Mouse (Mus musculus): ENCODE measurements around the gene Actbl2. TPM values are rescaled to one million over a fixed set of nuclear protein-coding genes. Genes with fewer than 3 reads are reported as not detected.

The Actbl2 gene
- polyA plus RNA-seq, 1 experiment, result 0.03 TPM

- DNase-seq (ENCODE audit: low read depth), result no peak
Measured at GRCm38 (mm10) chr13:111269789-111270335, 15.0 kb downstream of the Actbl2 start.

GRCm38 (mm10) chr13:111271868-111272267 lies 17.1 kb downstream of the Actbl2 start:
- DNase-seq (ENCODE audit: low read depth), result no peak

- DNase-seq (ENCODE audit: low read depth), result no peak
Measured at GRCm38 (mm10) chr13:111286461-111287385, 31.9 kb downstream of the Actbl2 start.

- no peak for DNase-seq (ENCODE audit: low read depth)
Measured at GRCm38 (mm10) chr13:111291161-111291957, 36.5 kb downstream of the Actbl2 start.

- no peak for DNase-seq (ENCODE audit: low read depth)
Measured at GRCm38 (mm10) chr13:111291958-111292493, 37.2 kb downstream of the Actbl2 start.

- DNase-seq (ENCODE audit: low read depth), result no peak
Measured at GRCm38 (mm10) chr13:111293478-111293877, 38.7 kb downstream of the Actbl2 start.

GRCm38 (mm10) chr13:111294965-111295494 lies 40.2 kb downstream of the Actbl2 start:
- no peak for DNase-seq (ENCODE audit: low read depth)

- DNase-seq (ENCODE audit: low read depth), result no peak
Measured at GRCm38 (mm10) chr13:111296029-111296428, 41.2 kb downstream of the Actbl2 start.

GRCm38 (mm10) chr13:111297614-111298013 lies 42.8 kb downstream of the Actbl2 start:
- no peak for DNase-seq (ENCODE audit: low read depth)

- no peak for DNase-seq (ENCODE audit: low read depth)
Measured at GRCm38 (mm10) chr13:111299145-111299713, 44.4 kb downstream of the Actbl2 start.

GRCm38 (mm10) chr13:111300846-111301245 lies 46.0 kb downstream of the Actbl2 start:
- no peak for DNase-seq (ENCODE audit: low read depth)

- DNase-seq (ENCODE audit: low read depth), result no peak
Measured at GRCm38 (mm10) chr13:111301431-111301830, 46.6 kb downstream of the Actbl2 start.

GRCm38 (mm10) chr13:111304194-111304593 lies 49.4 kb downstream of the Actbl2 start:
- DNase-seq (ENCODE audit: low read depth), result no peak

GRCm38 (mm10) chr13:111304736-111305135 lies 49.9 kb downstream of the Actbl2 start:
- no peak for DNase-seq (ENCODE audit: low read depth)

Other genes starting within 250 kb of the Actbl2 start
- gene Gpbp1, start 235.1 kb downstream of the Actbl2 start, polyA plus RNA-seq (2012; rRNA removed), result 4.3 and 5.4 TPM in 2 replicates

All from gonadal fat pad, adult 2 months (tissue).